Mouse (Mus musculus): ENCODE measurements at regions not wholly inside any gene's neighbourhood (a gene's known extent, or its start where the extent isn't known, plus 50 kb on each side); places are given as distances from the start of the nearest gene placed in this dataset.

DNA sequence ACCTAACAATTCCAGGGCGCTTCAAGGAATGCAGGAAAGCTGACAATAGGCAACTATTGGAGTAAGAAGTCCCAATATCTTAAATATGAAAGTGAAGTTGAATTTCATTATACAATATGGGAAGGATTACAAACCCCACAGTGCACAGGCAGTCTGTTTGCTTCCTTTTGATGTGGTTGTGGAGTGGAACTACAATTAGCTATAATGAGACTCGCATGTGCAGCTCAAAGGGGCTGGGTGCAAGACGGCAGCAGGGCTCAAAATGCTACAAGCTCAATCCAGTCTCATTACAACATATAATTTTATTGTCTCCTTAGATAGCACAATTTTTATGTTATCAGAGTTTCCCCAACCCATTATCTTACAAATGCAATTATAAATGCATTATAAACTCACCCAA is 54.7 kb upstream of the Ccser1 start:
- TF ChIP-seq POLR2A (IDR thresholded peaks at IDR 0.05; ENCODE audit: low read depth, low read length): no peak
- no peak for TF ChIP-seq CTCF (IDR thresholded peaks at IDR 0.05; ENCODE audit: extremely low read depth, insufficient read depth, insufficient read length, insufficient replicate concordance)
